Mouse (Mus musculus) monocyte, adult 2 months (primary cell): ENCODE results near the gene Erp44.

ENCODE experiments used
- DNase-seq, 2 experiments: peaks; one replicate each; pipeline ENCODE4 v3.0.0; 2022; ENCODE audit warnings: low spot score in 2 of 2, low read depth in 1 of 2

Erp44 gene

DNA sequence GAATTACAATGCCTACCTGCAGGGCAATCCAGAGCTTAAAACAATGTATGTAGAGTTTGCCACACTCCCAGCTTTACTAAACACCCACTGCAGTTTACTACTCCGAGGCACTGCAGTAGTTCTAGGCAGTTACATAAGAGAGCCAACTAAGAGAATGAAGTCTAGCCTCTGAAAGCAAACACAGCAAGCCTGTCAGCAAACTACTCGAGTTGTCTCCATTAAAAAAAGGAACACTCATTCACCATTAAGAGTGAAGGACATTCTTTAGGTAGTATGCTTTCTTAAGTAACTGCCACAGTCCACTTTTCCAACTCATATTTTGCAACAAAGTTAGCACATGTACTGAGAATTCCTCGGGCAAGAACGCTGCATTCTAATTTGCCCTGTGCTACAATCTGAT, 40.3 kb downstream of the Erp44 start:
- DNase-seq = no peak

DNA sequence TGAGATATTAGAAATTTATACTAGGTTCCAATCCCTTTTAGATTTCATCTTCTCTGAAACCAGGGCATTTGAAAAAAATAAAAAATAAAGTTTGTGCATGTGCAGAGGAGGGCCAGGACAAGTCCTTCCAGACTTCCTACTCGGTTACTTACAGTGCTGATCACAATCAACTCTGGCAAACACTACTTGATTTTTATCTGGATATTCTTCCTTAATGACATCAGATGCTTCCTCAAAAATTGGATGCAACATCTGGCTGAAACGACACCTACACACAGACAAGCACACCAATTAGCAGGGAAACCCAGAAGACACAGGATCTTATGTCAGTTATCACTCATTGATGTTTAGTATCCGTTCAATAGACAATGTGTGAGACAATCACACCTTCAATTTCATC, 42.6 kb downstream of the Erp44 start:
- no peak for DNase-seq

DNA sequence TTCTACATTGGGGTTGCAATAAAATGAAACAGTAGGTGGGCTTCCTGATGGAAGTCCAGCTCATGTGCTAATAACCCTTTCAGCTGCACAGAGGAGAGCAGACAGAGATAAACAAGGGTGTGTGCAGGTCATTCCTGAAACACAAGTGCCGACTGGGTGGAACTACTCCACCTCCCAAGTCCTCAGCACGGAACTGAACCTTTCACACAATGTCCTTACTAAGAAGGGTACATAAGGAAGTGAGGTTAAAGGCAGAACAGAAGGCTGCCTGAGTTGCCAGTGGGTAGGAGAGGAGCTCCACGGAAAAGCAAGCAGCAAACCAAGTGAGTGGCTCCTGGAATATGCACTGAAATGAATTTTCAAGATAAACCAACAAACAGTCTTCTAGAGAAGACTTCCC, 52.6 kb downstream of the Erp44 start:
- DNase-seq = no peak

DNA sequence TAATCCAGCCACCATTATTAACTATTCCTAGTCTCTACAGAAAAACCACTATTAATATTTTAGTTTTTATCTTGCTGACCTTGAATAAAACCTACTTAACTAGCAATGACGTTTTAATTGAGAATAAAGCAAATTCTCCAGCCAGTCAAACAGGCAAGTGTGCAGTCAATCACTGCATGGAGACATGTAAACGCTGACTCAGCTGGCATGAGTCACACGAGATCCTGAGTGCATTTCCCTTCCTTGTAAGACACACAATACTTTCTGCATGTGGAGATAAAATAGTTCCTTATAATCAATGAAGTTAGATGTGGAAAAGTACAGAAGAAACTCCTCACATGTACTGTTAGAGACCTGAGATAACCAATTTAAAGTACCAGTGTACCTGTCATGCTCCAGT, 53.8 kb downstream of the Erp44 start:
- DNase-seq = no peak

DNA sequence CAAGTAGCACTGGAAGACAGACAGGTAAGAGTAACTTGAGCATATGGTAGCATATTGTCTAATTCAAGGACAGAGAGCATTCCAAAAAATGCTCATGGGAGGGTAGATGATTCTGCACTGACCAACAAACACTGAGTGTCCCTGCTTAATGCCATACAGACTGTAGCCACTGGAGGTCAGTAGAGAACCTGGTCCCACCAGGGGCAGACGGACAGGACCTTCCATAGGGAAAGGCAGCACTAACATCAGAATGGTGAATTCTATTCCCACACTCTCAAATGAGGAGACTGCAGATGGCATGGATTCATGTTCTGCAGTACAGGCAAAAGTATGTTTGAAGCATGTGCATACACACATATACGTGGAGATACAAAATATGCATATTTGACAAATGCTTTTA, 54.2 kb downstream of the Erp44 start:
- DNase-seq = no peak

DNA sequence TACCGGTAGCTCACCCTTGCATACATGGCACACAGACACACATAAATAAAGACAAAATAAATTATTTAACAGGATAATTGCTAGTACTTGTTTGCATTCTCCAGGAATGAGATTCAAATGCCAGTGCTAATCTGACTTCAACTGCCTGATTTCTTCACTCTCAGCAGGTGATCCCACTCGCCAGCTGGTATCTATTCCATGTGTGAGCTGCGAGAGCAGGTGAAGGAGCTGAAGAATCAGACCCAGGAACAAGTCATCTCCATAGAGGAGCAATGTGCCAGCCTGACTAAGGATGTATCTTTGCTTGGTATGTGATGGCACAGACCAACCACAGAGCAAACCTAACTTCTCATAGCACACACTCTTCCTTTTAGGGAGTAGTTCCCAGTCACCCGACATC, 75.8 kb downstream of the Erp44 start:
- DNase-seq = no peak

DNA sequence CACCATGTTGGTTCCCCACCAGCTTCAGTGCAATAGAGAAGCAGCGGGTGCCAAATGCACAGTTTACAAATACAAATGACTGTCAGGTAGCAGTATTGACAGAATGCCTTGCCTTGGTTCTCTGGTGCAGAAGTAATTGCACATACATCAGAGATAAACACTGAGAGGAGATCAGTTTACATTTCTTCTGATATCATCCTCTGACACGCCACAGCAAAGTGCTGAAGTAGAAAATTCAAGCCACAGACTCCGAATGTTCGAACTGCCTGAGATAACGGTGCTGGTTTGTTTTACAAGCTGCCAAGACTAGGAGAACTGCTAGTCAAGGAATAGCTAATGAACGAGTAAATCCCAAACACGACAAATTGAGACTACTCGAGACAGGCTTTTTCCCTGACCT, 80.9 kb downstream of the Erp44 start:
- DNase-seq = no peak

DNA sequence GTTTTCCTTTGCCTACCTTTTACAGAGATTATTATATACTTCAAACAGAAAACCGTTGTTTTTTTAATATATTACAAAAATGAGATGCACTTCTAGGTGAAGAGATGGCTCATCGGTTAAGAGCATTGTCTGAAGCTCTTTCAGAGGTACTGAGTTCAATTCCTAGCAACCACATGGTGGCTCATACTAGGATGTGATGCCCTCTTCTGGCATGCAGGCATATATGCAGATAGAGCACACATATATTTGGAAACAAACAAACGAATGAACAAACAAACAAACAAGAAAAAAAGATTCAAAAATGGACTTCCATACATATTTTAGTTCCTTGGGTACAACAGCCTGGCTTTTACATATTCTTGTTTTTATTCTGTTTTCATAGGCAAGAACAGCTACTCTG, 81.4 kb downstream of the Erp44 start:
- DNase-seq = no peak

DNA sequence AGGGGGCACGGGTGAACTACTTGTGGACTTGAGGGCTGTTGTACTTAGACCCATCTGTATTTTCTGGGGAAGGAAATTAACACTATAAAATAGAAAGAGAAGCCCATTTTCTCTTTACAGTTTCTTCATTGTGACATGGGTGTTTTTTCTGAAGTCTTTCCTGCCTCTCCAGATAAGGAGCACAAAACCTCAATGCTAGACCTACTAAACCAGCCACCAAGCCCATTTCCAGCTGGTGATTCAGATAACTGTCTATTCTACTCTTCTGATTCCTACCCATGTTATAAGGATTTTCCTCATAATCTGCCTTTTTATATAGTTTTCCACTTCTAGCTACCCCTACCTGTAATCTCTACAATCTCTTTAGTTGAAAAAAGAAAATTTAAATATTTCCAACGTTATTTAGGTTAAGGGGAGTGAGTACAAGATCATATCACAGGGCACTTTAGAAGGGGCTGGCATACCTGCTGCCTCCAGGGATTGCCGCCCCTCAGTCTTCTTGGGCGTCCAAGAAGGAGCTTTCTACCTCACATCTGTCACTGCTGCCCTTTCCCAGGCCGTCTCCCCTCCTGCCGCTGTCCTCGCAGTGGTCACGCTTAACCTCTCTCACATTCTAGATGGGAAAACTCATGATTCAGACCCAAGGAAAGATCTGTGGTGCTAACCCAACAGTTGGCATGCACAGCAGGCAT, 97.1 kb downstream of the Erp44 start:
- DNase-seq = no peak

DNA sequence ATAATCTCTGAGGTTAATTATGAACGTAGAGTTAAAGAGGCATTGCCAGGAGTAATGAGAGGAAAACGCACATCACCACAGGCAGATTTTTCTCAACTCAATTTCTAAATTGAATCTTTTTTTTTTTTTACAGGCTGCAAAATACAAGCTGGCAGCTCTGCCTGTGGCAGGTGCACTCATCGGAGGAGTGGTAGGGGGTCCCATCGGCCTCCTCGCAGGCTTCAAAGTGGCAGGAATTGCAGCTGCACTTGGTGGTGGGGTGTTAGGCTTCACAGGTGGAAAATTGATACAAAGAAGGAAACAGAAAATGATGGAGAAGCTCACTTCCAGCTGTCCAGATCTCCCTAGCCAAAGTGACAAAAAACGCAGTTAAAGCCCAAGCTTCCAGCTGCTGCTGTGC, 98.0 kb downstream of the Erp44 start:
- DNase-seq = no peak

DNA sequence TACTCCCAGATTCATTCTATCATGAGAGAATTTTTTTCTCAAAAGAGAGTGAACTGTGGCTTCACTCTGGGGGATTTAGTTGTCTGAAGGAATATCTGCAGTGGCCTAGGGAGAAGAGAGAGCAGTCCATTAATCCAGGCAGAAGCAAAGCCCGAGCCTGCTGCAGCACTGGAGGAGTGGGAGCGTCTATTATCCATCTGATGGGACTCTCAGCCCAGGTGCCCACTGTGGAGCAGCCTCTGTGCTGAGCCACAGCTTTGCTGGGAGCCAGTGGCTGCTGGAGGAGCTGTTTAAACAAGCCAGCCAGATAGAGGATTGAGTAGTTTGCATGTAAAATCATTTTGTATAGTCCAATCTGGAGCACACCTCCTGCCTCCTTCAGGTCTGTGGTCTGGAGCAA, 98.4 kb downstream of the Erp44 start:
- DNase-seq = no peak

DNA sequence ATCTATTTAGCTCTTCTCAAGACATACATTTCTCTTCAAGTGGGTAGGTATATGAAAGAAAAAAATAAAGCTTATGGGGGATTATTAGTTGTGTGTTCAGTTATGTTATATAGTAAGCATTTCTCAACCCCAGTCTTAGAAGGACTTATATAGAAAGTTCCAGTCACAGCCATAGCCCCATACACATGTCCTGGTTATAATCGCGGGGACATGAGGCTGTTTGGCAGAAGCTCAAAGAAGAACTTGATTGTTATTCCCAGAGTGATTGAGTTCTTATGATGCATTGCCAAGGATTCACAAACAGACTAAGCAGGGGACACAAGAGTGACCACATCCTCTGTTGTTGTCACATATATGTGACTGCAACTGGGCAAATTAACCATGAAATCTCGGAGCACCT, 103.7 kb downstream of the Erp44 start:
- no peak for DNase-seq

DNA sequence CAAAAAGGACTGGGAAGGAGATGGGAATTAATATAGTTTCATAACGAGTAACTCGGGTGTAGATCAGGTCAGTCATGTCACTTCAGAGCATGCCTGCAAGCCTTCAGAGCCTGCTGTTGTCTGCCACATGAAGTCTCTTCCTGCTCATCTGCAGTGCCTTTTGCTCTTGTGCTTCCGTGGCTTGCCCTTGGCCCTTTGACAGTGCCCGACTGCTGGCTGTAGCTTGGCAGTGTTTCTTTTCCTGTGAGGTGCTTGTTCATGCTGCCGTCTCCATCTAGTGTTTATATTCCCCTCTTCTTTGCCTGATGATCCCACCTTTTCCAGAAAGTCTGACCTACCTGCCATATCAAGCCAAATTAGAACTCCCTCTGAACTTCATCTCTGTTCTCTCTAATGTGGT, 115.5 kb downstream of the Erp44 start:
- no peak for DNase-seq

DNA sequence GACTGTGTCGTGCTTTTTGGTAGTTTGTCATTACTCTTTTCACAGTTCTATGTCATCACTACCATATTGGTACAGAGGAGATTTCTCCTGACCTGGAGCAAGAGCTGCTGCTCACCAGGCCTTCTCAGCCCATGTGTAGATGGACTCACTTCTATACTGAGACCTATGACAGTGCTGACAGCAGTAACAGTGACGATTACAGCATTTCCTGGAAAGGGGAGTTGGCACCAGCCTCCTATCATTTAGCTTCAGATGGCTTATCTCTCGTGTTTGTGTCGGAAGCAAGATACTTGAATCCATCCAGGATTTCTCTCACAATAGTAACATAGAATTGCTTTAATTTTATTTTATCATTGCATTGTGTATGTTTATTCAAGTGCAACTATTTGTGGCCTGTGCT, 119.0 kb downstream of the Erp44 start:
- no peak for DNase-seq

DNA sequence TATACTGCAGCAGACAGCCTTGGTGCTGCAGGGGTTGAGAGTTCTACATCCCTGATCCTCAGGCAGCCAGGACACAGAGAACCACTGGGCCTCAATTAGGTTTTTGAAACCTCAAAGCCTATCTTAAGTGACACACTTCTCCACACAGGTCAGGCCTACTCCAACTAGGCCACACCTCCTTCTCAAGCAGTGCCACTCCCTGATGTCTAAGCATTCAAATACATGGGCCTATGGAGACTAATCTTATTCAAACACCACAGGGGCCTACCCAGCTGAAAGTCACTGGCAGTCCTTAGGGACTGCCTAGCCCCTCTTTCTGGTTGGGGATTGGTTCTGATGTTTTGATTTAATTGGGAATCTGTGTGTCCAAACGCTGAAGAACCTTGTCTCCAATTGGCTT, 123.5 kb downstream of the Erp44 start:
- no peak for DNase-seq

DNA sequence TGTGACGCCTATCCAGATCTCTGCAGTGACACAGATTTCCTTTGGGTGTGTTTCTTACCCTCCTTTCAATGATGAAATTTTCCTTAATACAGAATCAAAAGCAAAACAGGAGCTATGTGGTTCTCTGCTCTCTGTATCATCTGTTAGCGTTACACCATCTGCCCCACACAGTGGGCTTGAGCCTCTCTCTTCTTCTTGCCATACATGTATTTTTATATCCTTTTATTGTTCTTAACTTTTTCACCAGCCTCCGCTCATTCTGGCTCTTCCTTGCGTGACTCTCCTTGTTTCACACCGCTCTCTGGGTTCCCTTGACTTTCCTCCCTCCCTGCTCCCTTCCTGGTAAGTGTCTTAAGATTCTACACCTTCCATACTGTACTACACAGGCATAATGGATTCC, 126.1 kb downstream of the Erp44 start:
- no peak for DNase-seq

DNA sequence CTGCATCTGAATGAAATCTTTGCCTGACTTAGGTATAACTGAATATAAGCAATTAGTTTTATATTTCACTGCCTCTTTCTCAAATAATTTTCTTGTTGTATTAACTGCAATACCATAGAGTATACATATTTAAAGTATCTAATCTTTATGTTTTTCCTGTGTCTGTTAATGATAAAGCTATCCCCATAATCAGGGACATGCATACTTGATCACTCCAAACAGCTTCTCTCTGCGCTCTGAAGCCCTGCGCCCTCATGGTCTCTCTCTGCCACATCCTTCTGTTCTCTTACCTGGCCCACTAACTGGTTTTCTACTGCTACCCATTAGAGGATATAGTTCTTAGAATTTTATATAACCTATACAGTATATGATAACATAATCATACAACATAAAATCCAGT, 129.9 kb downstream of the Erp44 start:
- no peak for DNase-seq
